Mouse (Mus musculus): ENCODE measurements around the gene Ralbp1. TPM values are rescaled to one million over a fixed set of nuclear protein-coding genes. Genes with fewer than 3 reads are reported as not detected.

The Ralbp1 gene
- total RNA-seq, 2 experiments from 2014 or later = 43.4 to 47.2 TPM

DNA sequence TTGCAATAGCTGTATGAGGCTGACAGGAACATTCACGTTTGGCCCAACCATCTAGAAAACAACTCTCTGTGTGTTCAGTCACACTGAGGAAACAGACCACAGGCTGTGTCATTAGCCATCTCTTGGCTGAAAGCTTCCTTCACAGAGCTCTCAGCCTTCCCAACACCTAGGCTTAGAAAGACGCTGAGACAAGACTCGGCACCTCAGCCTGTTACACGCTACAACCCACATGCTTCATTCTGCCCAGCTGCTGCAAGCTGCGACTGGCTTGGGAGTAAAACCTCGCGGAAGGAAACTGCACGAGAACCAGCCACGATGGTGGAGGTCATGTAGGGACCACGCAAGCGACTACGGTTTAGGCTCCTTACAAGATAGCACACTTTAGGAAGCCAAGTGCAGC lies 21.8 kb downstream of the Ralbp1 start:
- peak in 1 of 2 experiments; percentile 35 for DNase-seq (ENCODE audit: low spot score in 2 of 2)
- intact Hi-C loops (cut with DNase I) = loop anchor here (5.0 to 10.0 kb wide), 2 partner anchors 211 to 243 kb away; partner anchors contain the start of gene Ankrd12

DNA sequence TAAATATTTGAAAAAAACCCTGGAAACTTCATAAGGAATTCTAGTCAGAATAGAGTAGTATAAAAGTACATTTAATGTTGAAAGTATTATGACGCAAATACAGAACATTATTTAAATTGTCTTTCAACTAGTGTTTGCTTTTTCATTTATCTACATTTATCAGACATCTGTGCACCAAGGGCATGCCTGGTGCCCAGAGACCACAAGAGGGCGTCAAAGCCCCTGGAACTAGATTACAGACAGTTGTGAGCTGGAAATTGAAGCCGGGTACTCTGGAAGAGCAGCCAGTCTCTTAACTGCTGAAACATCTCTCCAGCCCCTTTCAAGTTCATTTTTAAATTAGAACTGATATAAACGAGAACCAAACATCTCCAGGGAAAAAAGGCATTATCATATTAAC lies 23.0 kb downstream of the Ralbp1 start:
- intact Hi-C loops (cut with DNase I) = loop anchor here (5.0 to 10.0 kb wide), 2 partner anchors 212 to 245 kb away; partner anchors contain the start of gene Ankrd12

DNA sequence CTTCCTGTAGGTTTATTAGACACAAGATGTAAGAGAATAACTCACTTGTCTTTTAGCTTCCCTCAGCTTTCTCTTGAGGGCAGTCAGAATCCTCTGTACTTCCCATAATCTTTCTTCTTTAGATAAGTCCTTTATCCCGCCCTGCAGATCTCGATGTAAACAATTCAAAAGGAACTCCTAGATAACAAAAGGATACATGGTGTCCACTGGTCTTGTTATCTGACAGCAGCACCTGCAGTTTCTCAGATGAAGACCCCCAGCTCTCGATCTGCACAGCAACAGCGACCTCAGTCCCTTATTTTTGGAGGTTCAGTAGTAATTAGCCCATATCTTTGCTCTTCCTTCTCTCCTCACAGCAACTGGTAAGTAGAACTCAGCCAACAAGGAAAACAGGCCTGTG lies 28.0 kb downstream of the Ralbp1 start:
- intact Hi-C loops (cut with DNase I) = no loop called here
- DNase-seq (ENCODE audit: low spot score in 2 of 2) = no peak

More for the DNA sequence above, 23.0 kb downstream of the Ralbp1 start:
- peak in 1 of 2 experiments; percentile 61 for DNase-seq (ENCODE audit: low spot score in 2 of 2)

DNA sequence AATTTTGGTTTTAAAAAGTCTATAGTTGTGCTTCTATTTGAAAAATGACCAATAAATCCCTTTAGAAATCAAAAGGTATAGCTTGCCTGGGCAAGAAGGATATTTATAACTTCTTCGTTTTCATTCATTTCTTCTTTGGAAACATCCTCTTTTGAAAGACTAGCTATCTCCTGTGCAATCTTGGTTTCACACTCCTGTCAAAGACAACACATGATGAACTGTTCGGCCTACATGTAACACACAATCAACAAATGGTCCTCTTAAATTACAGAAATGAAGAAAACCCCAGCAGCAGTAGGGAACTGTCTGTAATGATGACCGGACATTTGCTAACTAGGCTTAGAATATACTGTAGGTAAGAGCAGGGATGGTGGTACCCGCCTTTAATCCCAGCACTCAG lies 31.6 kb downstream of the Ralbp1 start:
- no peak for DNase-seq (ENCODE audit: low spot score in 2 of 2)
- intact Hi-C loops (cut with DNase I) = no loop called here

DNA sequence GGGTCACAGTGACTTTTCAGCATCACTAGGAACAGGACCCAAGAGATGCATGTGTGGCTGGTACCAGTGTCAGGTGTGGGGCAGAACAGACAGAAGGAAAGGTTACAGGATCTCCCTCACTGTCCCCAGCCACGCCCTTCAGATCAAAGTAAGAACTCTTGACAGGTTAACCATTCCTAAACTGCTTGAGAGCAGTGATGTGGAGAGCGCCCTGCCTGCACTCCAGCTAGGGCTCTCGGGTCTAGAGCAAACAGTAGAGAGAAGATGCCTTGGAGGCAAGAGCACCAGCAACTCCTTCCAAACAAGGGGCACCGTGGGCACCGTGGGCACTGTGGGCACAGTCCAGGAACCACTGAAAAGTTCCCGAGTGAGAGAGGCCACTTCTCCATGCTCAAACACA lies 32.3 kb downstream of the Ralbp1 start:
- DNase-seq (ENCODE audit: low spot score in 2 of 2) = no peak
- intact Hi-C loops (cut with DNase I) = no loop called here

DNA sequence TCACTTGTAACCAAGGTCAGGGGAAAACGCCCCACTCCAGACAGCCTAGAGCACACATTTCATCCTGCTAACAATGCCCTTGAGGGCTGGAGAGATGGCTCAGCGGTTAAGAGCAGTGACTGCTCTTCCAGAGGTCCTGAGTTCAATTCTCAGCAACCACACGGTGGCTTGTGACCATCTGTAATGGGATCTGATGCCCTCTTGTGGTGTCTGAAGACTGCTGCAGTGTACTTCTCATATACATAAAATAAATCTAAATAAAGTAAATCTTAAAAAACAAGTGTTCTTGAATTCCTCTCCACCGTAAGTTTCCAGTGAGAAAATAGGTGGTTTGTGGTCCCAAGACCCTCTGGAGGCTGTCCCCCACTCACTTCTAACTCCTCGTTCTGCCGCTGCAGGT lies 33.8 kb downstream of the Ralbp1 start:
- no peak for DNase-seq (ENCODE audit: low spot score in 2 of 2)
- intact Hi-C loops (cut with DNase I) = no loop called here

- intact Hi-C loops (cut with DNase I) = no loop called here
- no peak for DNase-seq (ENCODE audit: low spot score in 2 of 2)
These were observed 35.1 kb downstream of the Ralbp1 start for GRCm38 (mm10) chr17:65850487-65850886.

DNA sequence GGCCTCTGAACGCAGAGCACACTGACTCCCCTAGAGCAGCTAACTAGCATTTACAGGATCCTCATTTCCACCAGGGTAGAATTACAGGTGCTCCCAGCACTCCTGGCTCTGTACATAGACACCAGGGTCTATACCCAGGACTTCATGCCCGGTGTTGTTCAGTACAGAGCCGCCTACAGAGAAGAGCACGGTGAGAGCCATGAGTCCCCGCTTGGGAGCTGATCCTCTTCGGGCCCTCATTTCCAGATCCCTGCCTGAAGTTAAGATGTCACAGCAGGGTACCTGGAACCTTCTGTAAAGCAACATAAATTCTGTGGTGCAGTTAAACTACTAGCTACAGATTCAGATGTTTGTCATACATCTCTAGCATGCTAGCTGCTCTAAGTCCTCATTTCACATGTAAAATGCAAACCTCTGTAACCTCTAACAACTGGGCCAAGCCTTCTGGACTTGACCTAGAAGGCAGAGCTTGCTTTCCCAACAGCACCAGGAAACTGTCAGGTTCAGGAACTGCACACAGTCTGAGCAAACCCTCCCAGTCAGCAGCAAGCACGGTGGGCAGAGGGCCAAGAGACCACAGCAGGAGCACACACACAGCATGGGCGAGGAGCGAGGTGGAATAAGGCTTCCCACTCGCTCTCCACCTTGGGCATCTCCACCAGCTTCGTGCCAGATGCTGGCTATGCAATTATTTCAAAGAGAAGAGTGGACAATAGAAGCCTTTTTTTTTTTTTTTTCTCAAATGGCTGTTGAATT lies 37.7 kb downstream of the Ralbp1 start:
- intact Hi-C loops (cut with DNase I) = no loop called here
- peak in 1 of 2 experiments; percentile 40 for DNase-seq (ENCODE audit: low spot score in 2 of 2)

DNA sequence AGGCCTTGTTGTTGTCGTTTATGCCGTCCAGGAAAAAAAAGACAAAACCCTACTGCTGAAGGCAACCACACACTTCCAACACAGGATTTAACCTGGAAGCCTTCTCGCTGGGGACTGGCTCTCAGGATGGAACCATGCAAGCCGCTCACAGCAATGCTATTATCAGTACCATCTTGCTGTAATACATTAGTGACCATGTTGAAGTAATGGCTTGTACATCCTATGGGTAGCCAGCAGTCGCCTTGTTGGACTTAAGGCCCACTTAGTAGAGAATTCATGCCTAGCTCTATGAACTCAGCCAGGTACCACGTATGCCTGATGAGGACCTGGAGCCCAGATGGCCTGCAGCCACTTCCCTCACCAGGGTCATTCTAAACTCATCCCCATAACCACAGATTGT lies 40.2 kb downstream of the Ralbp1 start:
- intact Hi-C loops (cut with DNase I) = no loop called here
- DNase-seq (ENCODE audit: low spot score in 2 of 2) = no peak

GRCm38 (mm10) chr17:65842669-65843381 lies 42.8 kb downstream of the Ralbp1 start:
- intact Hi-C loops (cut with DNase I) = no loop called here
- no peak for DNase-seq (ENCODE audit: low spot score in 2 of 2)

DNA sequence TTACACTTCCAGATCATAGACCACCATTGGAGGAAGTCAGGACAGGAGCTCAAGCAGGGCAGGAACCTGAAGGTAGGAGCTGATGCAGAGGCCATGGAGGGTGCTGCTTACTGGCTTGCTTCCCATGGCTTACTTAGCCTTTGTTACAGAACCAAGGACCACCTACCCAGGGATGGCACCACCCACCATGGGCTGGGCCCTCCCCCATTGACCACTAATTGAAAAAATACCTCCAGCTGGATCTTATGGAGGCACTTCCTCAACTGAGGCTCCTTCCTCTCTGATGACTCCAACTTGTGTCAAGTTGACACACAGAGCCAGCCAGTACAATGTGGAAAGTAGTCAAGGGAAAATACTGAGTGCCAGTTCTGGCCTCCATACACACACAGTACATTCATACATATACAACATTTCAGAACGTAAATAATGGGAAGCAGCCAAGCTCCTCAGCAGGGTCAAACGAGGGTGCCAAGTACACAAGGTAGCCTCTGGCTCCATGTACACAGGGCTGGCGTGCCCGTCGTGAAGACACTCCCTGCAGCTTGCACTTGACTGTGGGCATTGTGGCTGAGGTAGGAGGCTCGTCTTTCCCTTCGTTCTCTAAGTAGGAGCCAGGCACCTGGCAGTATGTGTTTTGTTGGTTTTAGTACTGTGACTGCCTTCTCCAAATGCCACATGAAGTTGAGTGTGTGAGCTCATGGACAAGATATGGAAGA lies 45.9 kb downstream of the Ralbp1 start:
- intact Hi-C loops (cut with DNase I) = no loop called here
- no peak for DNase-seq (ENCODE audit: low spot score in 2 of 2)

- DNase-seq (ENCODE audit: low spot score in 2 of 2) = peak; percentile 59 to 67
- intact Hi-C loops (cut with DNase I) = no loop called here
These were observed 48.9 kb downstream of the Ralbp1 start for GRCm38 (mm10) chr17:65836746-65837145.

GRCm38 (mm10) chr17:65833891-65834290 lies 51.7 kb downstream of the Ralbp1 start:
- no peak for DNase-seq (ENCODE audit: low spot score in 2 of 2)
- intact Hi-C loops (cut with DNase I) = no loop called here

DNA sequence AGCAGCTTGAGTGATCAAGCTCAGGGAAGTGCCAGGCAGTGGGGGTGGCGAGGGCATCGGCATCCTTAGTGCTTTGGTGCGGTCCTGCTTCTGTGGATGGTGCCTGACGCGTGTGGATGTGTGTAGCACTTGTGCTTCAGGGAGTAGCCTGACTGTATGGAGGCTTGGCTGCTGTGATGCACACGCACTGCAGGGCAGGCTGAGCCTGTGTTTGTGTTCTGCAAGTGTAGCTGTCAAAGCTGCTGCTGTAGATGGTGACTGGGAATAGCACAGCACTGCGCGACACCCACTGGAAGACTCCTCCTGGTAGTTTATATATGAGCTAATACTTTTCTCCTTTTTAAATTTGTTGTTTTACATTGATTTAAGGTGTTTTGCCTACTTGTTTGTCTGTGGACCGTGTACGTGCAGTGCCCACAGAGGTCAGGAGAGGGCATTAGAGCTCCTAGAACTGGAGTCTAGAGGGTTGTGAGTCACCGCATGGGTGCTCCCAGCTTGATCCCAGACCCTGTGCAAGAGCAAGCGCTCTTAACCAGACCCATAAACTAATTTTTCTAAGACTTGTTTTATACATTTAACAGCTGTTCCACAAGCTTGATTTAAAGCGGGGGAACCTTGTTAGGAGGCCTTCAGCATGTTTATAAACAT lies 55.3 kb downstream of the Ralbp1 start:
- intact Hi-C loops (cut with DNase I) = no loop called here
- DNase-seq (ENCODE audit: low spot score in 2 of 2) = no peak

GRCm38 (mm10) chr17:65828951-65829350 lies 56.6 kb downstream of the Ralbp1 start:
- no peak for DNase-seq (ENCODE audit: low spot score in 2 of 2)
- intact Hi-C loops (cut with DNase I) = no loop called here

DNA sequence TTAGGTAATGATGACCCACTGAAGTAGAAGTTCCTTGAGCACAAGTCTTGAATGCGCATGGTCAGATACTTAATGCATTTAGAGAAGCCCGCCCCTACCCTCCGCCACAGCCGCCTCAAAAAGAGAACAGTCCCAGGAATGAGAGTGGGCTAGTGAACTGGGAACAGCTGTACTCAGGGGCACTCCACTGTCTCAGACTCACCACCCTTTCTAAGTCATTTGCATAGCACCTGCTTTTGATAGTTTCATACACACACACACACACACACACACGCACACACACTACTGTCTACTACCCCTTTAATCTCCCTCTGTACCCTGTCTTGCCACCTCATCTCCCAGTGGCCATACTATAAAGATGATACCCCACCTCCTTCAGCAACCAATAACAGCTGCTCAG lies 57.7 kb downstream of the Ralbp1 start:
- intact Hi-C loops (cut with DNase I) = no loop called here
- no peak for DNase-seq (ENCODE audit: low spot score in 2 of 2)

DNA sequence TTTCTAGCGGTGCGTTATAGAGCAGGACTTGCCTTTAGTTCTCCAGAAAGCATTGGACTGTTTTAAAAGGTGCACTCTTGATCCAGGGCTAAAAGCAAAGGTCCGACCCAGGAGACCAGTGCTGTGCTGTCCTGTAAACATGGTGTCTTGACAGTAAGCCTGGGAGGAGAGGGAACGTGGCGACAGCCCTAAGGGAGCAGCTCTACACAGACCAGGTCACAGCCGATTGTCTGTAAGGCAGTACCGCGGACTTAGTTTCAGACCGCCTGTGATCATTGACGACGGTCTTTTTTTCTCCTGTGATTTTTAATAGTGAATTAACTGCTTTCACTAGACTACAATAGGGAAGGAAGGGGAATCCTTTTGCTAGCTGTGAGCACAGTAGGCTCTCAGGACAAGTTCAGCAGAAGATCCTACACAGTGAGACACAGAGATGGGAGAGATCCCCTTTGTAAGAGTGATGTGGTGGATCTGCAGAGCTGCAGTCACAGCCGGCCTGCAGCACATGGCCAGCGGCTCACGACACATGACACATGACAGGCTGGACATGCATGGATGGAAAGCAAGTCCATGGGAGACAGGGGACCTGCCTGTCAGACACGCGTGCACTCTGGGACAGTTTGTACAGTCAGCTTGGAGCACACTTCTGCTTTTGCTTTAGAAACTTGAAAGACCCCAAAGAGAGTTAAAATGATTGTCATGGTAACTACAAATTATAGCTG lies 58.3 kb downstream of the Ralbp1 start:
- intact Hi-C loops (cut with DNase I) = no loop called here
- no peak for DNase-seq (ENCODE audit: low spot score in 2 of 2)

DNA sequence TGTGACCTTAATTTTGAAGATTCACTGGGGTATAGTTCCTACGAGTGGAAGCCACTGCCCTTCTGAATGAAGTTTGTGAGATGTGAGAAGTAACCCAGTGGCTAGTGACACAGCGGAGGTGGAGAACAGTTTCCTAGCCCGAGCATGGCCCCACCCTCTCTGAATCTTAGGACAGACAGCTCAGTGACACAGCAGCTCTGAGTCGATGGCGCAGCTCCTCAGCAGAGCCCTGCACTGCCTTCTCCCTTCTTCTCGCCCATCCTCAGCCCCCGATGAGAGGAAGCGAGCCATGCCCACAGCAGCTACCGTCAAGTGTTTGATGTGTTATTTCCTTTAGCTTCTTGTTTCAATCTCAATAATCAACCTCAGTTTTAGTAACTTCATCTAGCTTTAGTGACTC lies 59.3 kb downstream of the Ralbp1 start:
- DNase-seq (ENCODE audit: low spot score in 2 of 2) = no peak
- intact Hi-C loops (cut with DNase I) = no loop called here

DNA sequence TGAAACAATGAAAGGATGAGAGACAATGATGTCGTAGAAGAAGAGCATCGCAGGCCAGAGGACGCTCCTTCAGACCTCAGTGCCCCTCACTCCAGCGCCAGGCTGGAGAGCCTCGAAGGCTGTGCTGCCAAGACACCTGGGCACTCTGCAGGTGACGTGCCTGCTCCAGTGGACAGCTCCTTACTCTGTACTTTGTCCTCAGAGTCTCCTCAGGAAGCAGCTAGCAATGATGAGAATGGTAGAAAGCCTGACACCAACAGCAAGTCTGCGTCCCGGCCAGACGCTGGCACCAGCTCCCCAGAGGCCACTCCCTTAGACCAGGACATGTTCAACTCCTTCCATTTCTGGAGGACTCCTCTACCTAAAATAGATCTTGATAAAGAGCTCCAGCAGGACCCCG lies 61.4 kb downstream of the Ralbp1 start:
- DNase-seq (ENCODE audit: low spot score in 2 of 2) = no peak
- intact Hi-C loops (cut with DNase I) = no loop called here

All from left cerebral cortex, postnatal 14 days (tissue).